Mouse (Mus musculus): ENCODE measurements around the gene Gtdc1. TPM values are rescaled to one million over a fixed set of nuclear protein-coding genes. Genes with fewer than 3 reads are reported as not detected.

The Gtdc1 gene
- polyA plus RNA-seq, 1 experiment: 4.9 TPM

- Histone ChIP-seq H3K4me3 (no peak overlapping the region), H3K36me3 (ENCODE audit: control insufficient read depth, insufficient read depth) (no peaks in the 10 kb centered on the region), H3K27me3 (ENCODE audit: control insufficient read depth, insufficient read depth, insufficient read length) (no peaks in the 10 kb centered on the region), H3K79me2 (ENCODE audit: control insufficient read depth, insufficient read depth) (no peaks in the 10 kb centered on the region), H3K4me2 (ENCODE audit: low read depth) (no peak overlapping the region), H3ac (ENCODE audit: control insufficient read depth, insufficient read length) (no peak overlapping the region)
- TF ChIP-seq TCF3 (IDR thresholded peaks at IDR 0.05; ENCODE audit: insufficient read length, low read depth): no peak
- no peak for TF ChIP-seq REST (IDR thresholded peaks at IDR 0.05; ENCODE audit: insufficient read depth, insufficient read length)
- TF ChIP-seq MAX (IDR thresholded peaks at IDR 0.05; ENCODE audit: low read depth): no peak
- no peak for TF ChIP-seq TCF12 (IDR thresholded peaks at IDR 0.05; ENCODE audit: insufficient read depth, poor library complexity, severe bottlenecking)
- TF ChIP-seq MYOD1 (IDR thresholded peaks at IDR 0.05; ENCODE audit: control insufficient read depth in 1 of 3, insufficient read length in 2 of 3, low read depth in 2 of 3): no peak
- no peak for TF ChIP-seq POLR2AphosphoS2 (IDR thresholded peaks at IDR 0.05; ENCODE audit: insufficient read length, low read depth)
Observed at GRCm38 (mm10) chr2:44559242-44559944, 368.1 kb downstream of the Gtdc1 start.

- Histone ChIP-seq H3K27me3 (ENCODE audit: control insufficient read depth, insufficient read depth, insufficient read length) (no peaks in the 10 kb centered on the region), H3K79me2 (ENCODE audit: control insufficient read depth, insufficient read depth) (no peaks in the 10 kb centered on the region), H3K4me2 (ENCODE audit: low read depth) (no peak overlapping the region), H3K36me3 (ENCODE audit: control insufficient read depth, insufficient read depth) (no peaks in the 10 kb centered on the region), H3ac (ENCODE audit: control insufficient read depth, insufficient read length) (no peak overlapping the region), H3K4me3 (no peak overlapping the region)
- TF ChIP-seq MYOD1 (IDR thresholded peaks at IDR 0.05; ENCODE audit: control insufficient read depth in 1 of 3, insufficient read length in 2 of 3, low read depth in 2 of 3): no peak
- TF ChIP-seq REST (IDR thresholded peaks at IDR 0.05; ENCODE audit: insufficient read depth, insufficient read length): no peak
- no peak for TF ChIP-seq MYOG (IDR thresholded peaks at IDR 0.05; ENCODE audit: control insufficient read depth in 1 of 3, insufficient read depth in 1 of 3, insufficient read length in 2 of 3, low read depth in 2 of 3)
Observed at GRCm38 (mm10) chr2:44557669-44558281, 369.7 kb downstream of the Gtdc1 start.

GRCm38 (mm10) chr2:44556861-44557592, 370.4 kb downstream of the Gtdc1 start:
- no peaks in the 10 kb centered on the region for H3K79me2 ChIP-seq (ENCODE audit: control insufficient read depth, insufficient read depth)
- TF ChIP-seq POLR2A (IDR thresholded peaks at IDR 0.05; ENCODE audit: insufficient read length, low read depth): no peak
- TF ChIP-seq USF1 (IDR thresholded peaks at IDR 0.05; ENCODE audit: low read depth): no peak
- TF ChIP-seq E2F4 (IDR thresholded peaks at IDR 0.05; ENCODE audit: insufficient read depth): no peak
- no peak for TF ChIP-seq MAX (IDR thresholded peaks at IDR 0.05; ENCODE audit: low read depth)
- no peak for TF ChIP-seq CEBPB (IDR thresholded peaks at IDR 0.05; ENCODE audit: insufficient read depth, poor library complexity, severe bottlenecking)
- no peak for TF ChIP-seq TCF3 (IDR thresholded peaks at IDR 0.05; ENCODE audit: insufficient read length, low read depth)
- TF ChIP-seq REST (IDR thresholded peaks at IDR 0.05; ENCODE audit: insufficient read depth, insufficient read length): no peak
- no peak for TF ChIP-seq MYOD1 (IDR thresholded peaks at IDR 0.05; ENCODE audit: control insufficient read depth in 1 of 3, insufficient read length in 2 of 3, low read depth in 2 of 3)
- no peak for TF ChIP-seq TCF12 (IDR thresholded peaks at IDR 0.05; ENCODE audit: insufficient read depth, poor library complexity, severe bottlenecking)
- H3K4me3 ChIP-seq: no peak overlapping the region
- no peak overlapping the region for H3ac ChIP-seq (ENCODE audit: control insufficient read depth, insufficient read length)
- no peaks in the 10 kb centered on the region for H3K27me3 ChIP-seq (ENCODE audit: control insufficient read depth, insufficient read depth, insufficient read length)
- no peaks in the 10 kb centered on the region for H3K36me3 ChIP-seq (ENCODE audit: control insufficient read depth, insufficient read depth)
- H3K4me2 ChIP-seq (ENCODE audit: low read depth): no peak overlapping the region

- H3K79me2 ChIP-seq (ENCODE audit: control insufficient read depth, insufficient read depth): no peaks in the 10 kb centered on the region
- no peak overlapping the region for H3K4me2 ChIP-seq (ENCODE audit: low read depth)
- no peak for TF ChIP-seq MYOD1 (IDR thresholded peaks at IDR 0.05; ENCODE audit: control insufficient read depth in 1 of 3, insufficient read length in 2 of 3, low read depth in 2 of 3)
- no peaks in the 10 kb centered on the region for H3K27me3 ChIP-seq (ENCODE audit: control insufficient read depth, insufficient read depth, insufficient read length)
- no peak overlapping the region for H3K4me3 ChIP-seq
- H3K36me3 ChIP-seq (ENCODE audit: control insufficient read depth, insufficient read depth): no peaks in the 10 kb centered on the region
- H3ac ChIP-seq (ENCODE audit: control insufficient read depth, insufficient read length): no peak overlapping the region
Observed at GRCm38 (mm10) chr2:44554716-44555115, 372.7 kb downstream of the Gtdc1 start.

- Histone ChIP-seq H3K79me2 (ENCODE audit: control insufficient read depth, insufficient read depth) (no peaks in the 10 kb centered on the region), H3K4me2 (ENCODE audit: low read depth) (no peak overlapping the region), H3ac (ENCODE audit: control insufficient read depth, insufficient read length) (no peak overlapping the region), H3K4me3 (no peak overlapping the region), H3K36me3 (ENCODE audit: control insufficient read depth, insufficient read depth) (no peaks in the 10 kb centered on the region), H3K27me3 (ENCODE audit: control insufficient read depth, insufficient read depth, insufficient read length) (no peaks in the 10 kb centered on the region)
- TF ChIP-seq USF1 (IDR thresholded peaks at IDR 0.05; ENCODE audit: low read depth): no peak
- TF ChIP-seq REST (IDR thresholded peaks at IDR 0.05; ENCODE audit: insufficient read depth, insufficient read length): no peak
- no peak for TF ChIP-seq TCF3 (IDR thresholded peaks at IDR 0.05; ENCODE audit: insufficient read length, low read depth)
- no peak for TF ChIP-seq MYOG (IDR thresholded peaks at IDR 0.05; ENCODE audit: control insufficient read depth in 1 of 3, insufficient read depth in 1 of 3, insufficient read length in 2 of 3, low read depth in 2 of 3)
- no peak for TF ChIP-seq CEBPB (IDR thresholded peaks at IDR 0.05; ENCODE audit: insufficient read depth, poor library complexity, severe bottlenecking)
- no peak for TF ChIP-seq MYOD1 (IDR thresholded peaks at IDR 0.05; ENCODE audit: control insufficient read depth in 1 of 3, insufficient read length in 2 of 3, low read depth in 2 of 3)
- TF ChIP-seq E2F4 (IDR thresholded peaks at IDR 0.05; ENCODE audit: insufficient read depth): no peak
- TF ChIP-seq SRF (IDR thresholded peaks at IDR 0.05; ENCODE audit: control insufficient read depth, insufficient read length, low read depth): no peak
- TF ChIP-seq POLR2A (IDR thresholded peaks at IDR 0.05; ENCODE audit: insufficient read length, low read depth): no peak
- no peak for TF ChIP-seq POLR2AphosphoS2 (IDR thresholded peaks at IDR 0.05; ENCODE audit: insufficient read length, low read depth)
- no peak for TF ChIP-seq MAX (IDR thresholded peaks at IDR 0.05; ENCODE audit: low read depth)
- no peak for TF ChIP-seq TCF12 (IDR thresholded peaks at IDR 0.05; ENCODE audit: insufficient read depth, poor library complexity, severe bottlenecking)
Observed at GRCm38 (mm10) chr2:44549311-44549710, 378.1 kb downstream of the Gtdc1 start.
